Mouse (Mus musculus): Measurements from ENCODE around the gene Itprid2. TPM values are rescaled to one million over a fixed set of nuclear protein-coding genes. Genes with fewer than 3 reads are reported as not detected.

Gene Itprid2
- polyA plus RNA-seq, 1 experiment = 6.6 TPM

DNA sequence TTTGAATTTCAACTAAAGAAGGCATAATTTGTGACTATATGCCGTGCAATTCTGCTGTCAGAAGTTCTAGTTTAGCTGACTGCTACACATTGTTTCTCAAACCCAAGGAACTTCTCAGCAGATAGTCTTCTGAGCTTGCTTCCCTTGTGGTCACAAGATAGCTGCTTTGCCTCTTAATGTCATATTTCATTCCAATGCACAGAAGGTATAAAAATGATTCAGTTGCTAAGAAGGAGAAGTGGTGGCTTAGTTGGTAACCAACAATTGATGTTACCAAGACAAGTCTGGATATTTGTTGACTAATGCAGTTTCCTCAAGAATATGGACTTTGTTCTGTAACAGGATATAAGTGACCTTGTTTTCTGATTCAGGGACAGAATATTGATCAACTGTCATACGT, 17.0 kb upstream of the Itprid2 start:
- DNase-seq (ENCODE audit: low read depth) = no peak
- TF ChIP-seq POLR2A (IDR thresholded peaks at IDR 0.05; ENCODE audit: borderline replicate concordance, extremely low read depth, insufficient read depth, insufficient read length, poor library complexity, severe bottlenecking) = no peak
- no peak for TF ChIP-seq CTCF (IDR thresholded peaks at IDR 0.05; ENCODE audit: borderline replicate concordance, extremely low read depth, insufficient read depth, insufficient read length)

DNA sequence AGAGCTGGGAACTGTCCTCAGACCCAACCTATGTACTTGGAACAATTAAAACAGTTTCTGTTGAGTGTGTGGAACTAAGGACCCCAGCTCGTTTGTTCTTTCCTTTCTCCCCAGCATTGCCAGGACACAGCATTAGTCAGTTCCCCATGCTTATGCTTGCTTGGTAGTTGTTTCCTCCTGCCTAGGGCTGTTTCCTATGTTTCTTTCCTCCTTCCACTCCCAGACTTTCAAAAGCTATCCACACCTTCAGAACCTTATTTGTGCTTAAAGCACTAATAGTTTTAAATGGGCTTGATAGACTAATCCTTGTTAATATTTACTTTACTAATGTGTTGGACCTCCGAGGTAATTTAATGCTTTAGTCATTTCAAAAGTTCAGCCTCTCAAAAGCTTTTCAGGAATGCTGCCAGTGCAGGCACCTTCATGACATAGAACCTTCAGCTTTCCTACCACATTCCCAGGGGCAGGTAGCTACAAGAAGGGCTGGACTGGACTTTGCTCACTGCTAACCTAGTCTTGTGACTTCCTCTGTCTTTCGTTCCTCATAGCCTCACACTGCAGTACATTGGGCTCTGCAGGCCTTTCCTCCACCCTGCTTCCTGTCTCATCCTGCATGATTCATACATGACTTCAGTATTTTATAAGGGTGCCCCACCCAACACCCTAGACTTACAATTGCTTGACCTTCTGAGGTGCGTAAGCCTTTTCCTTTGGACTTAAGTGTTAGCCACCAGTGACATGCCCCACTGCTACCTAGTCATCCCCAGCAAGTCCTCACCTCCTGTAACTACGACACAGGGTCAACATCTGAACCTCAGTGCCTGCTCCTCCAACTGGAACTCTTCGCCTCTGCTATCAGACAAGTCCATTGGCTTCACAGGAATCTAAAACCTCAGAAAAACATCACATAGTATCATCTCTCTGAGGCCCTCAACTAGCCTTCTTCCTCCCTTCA, 16.3 kb upstream of the Itprid2 start:
- TF ChIP-seq CTCF (IDR thresholded peaks at IDR 0.05; ENCODE audit: borderline replicate concordance, extremely low read depth, insufficient read depth, insufficient read length) (no peak), POLR2A (IDR thresholded peaks at IDR 0.05; ENCODE audit: borderline replicate concordance, extremely low read depth, insufficient read depth, insufficient read length, poor library complexity, severe bottlenecking) (no peak)
- DNase-seq (ENCODE audit: low read depth) = no peak

DNA sequence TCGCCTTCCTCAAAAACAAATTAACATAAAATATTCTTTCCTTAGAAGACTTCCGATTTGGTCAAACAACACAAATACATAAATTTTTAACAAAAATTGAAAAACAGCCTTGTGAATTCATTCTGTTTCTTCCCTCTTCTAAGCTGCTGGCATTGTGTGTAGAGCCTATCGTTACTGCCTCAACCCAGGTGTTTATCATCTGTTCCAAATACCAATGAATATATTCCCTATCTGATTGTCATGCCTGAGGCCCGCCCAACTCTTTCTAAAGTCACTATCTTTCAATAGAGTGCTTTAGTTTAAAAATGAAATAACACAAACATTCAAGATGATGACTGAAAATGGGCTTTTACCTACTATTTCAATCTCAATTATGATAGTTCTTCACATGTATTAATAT, 11.9 kb upstream of the Itprid2 start:
- no peak for DNase-seq (ENCODE audit: low read depth)
- TF ChIP-seq CTCF (IDR thresholded peaks at IDR 0.05; ENCODE audit: borderline replicate concordance, extremely low read depth, insufficient read depth, insufficient read length) (no peak), POLR2A (IDR thresholded peaks at IDR 0.05; ENCODE audit: borderline replicate concordance, extremely low read depth, insufficient read depth, insufficient read length, poor library complexity, severe bottlenecking) (no peak)

DNA sequence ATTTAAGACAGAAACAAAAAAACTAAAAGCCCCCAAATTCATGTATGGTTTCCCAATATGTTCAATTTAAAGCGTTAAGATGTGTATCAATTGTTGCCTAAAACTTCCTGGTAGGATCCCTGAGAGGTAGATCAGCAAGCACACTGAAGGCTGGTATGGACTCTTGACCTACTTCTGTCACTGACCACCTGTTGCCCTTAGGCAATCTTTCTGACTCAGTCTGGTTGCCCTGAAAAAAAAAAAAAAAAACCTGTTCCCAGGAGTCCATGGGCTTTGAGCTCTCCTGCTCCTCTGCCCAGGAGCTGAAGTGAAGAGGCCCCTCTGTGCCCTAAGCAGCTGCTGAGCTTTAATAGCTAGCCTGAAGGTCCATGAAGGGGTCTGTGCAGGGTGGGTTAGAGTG, 7.5 kb upstream of the Itprid2 start:
- TF ChIP-seq CTCF (IDR thresholded peaks at IDR 0.05; ENCODE audit: borderline replicate concordance, extremely low read depth, insufficient read depth, insufficient read length) (no peak), POLR2A (IDR thresholded peaks at IDR 0.05; ENCODE audit: borderline replicate concordance, extremely low read depth, insufficient read depth, insufficient read length, poor library complexity, severe bottlenecking) (no peak)
- DNase-seq (ENCODE audit: low read depth) = no peak

DNA sequence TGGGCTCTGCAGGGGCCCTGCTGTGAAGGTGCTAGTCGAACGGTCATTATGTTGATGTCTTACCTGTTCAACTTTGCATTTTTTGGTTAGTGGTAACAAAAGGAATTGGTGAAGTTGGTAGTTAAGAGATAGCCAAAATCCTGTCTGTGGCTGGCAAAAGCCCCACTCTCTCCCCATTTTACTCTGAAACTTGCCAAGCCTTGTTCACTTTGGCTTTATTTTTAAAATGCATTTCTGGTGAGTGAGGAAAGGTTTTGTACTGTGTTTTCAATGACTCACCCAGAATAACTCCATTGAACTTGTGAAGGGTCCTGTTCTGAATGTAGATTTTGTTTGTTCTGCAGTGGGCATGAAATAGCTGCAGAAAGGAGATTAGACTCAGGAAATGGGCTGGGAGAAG, 4.9 kb upstream of the Itprid2 start:
- TF ChIP-seq CTCF (IDR thresholded peaks at IDR 0.05; ENCODE audit: borderline replicate concordance, extremely low read depth, insufficient read depth, insufficient read length) = no peak
- peak; percentile 40 for DNase-seq (ENCODE audit: low read depth)

DNA sequence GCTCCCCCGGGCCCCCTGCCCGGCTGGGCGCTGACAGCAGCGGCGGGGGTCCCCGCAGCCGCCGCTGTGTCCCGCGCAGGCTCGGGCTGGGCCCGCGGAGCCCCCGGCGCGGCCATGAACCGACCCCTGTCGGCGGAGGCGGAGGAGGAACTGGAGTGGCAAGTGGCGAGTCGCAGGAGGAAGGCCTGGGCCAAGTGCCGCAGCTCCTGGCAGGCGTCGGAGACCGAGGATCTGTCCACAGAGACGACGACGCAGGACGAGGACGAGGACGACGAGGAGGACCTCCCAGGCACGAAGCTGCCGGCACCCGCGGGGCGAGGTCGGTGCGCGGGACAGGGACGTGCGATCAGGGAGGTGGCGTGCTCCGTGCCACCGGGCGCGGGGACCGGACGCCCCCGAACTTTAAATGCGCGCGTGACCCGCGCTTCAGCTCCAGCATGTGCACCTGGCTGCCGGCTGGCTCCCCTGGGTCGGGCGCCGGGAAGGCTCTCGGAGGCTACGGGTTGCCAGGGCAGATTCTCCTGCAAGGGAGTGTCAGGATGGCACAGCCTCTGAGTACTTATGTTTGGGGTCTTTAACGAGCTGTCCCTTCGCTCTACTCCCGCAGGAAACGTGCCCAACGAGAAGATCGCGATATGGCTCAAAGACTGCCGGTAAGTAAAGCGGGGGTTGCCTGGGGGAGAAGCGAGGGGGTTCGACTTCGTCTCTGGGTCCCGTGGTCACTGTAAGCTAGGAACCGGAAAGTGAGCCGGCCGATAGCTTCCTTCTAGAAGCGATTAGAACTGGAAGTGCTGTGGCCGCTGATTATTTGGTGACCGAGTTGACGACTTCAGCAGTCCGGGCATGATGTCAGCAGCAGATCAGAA, 507 bp downstream of the Itprid2 start:
- TF ChIP-seq POLR2A (IDR thresholded peaks at IDR 0.05; ENCODE audit: borderline replicate concordance, extremely low read depth, insufficient read depth, insufficient read length, poor library complexity, severe bottlenecking) (no peak), CTCF (IDR thresholded peaks at IDR 0.05; ENCODE audit: borderline replicate concordance, extremely low read depth, insufficient read depth, insufficient read length) (0 out of 2 replicates have a peak, but pooled peaks have one; percentile 17)
- DNase-seq (ENCODE audit: low read depth) = peak; percentile 72

DNA sequence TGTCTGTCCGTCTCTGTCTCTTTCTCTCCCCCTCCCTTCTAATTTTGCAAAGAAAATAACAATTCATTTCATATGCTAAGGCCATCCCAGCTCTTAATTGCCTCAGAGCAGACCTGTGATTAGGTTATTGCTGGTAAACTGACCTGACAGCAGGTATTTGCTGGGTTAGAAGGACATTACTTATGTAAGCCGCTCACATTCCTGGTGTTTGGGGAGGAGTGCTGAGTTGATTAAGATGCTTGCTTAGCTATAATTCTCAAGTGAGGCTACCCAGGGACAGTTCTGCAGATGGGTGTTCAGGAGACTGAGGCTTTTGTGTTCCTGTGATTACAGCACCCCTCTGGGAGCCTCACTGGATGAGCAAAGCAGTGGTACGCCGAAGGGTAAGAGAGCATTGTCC, 3.8 kb downstream of the Itprid2 start:
- no peak for DNase-seq (ENCODE audit: low read depth)
- TF ChIP-seq POLR2A (IDR thresholded peaks at IDR 0.05; ENCODE audit: borderline replicate concordance, extremely low read depth, insufficient read depth, insufficient read length, poor library complexity, severe bottlenecking) (no peak), CTCF (IDR thresholded peaks at IDR 0.05; ENCODE audit: borderline replicate concordance, extremely low read depth, insufficient read depth, insufficient read length) (no peak)

DNA sequence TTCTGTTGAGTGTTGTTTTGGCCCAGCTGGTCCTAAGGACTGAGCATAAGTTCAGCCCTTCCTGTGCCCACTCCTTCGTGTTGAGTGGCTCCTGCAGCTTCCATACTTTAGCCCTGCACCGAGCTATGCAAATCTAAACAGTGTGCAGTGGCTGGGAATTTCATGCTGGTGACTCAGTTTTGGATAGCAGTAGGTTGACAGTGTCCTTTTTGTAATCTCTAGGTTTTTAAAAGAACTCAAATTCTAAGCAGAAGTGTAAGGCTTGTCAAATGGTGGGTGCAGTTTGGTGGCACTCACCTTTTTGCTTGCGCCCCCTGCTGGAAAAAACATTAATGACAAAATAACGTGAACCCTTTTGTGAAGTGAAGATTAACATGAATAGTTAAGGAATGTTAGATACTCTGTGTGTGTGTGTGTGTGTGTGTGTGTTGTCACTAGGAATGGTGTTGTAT, 11.1 kb downstream of the Itprid2 start:
- TF ChIP-seq POLR2A (IDR thresholded peaks at IDR 0.05; ENCODE audit: borderline replicate concordance, extremely low read depth, insufficient read depth, insufficient read length, poor library complexity, severe bottlenecking) = no peak
- TF ChIP-seq CTCF (IDR thresholded peaks at IDR 0.05; ENCODE audit: borderline replicate concordance, extremely low read depth, insufficient read depth, insufficient read length) = peak; percentile 57; the same call in 1 of the 2 replicates
- peak; percentile 66 for DNase-seq (ENCODE audit: low read depth)

DNA sequence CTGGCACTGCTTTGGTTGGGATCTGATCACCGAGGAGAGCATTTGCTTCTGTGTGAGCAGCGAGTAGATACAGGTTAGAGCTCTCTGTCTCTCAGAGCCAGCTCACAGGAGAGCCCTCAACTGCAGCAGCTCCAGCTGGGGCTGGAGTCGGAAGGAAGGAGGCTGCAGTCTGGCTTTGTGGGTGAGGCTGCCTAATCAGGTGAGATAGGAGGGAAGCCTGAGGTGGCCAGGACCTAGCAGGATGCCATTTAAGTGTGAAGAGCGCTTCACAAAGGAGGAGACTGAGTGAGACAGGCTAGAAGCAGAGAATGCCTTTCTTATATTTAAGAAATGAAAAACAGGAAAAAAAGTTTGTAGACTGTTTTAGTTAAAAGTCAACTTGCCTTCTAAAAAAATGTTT, 11.9 kb downstream of the Itprid2 start:
- TF ChIP-seq POLR2A (IDR thresholded peaks at IDR 0.05; ENCODE audit: borderline replicate concordance, extremely low read depth, insufficient read depth, insufficient read length, poor library complexity, severe bottlenecking) = no peak
- TF ChIP-seq CTCF (IDR thresholded peaks at IDR 0.05; ENCODE audit: borderline replicate concordance, extremely low read depth, insufficient read depth, insufficient read length) = no peak

DNA sequence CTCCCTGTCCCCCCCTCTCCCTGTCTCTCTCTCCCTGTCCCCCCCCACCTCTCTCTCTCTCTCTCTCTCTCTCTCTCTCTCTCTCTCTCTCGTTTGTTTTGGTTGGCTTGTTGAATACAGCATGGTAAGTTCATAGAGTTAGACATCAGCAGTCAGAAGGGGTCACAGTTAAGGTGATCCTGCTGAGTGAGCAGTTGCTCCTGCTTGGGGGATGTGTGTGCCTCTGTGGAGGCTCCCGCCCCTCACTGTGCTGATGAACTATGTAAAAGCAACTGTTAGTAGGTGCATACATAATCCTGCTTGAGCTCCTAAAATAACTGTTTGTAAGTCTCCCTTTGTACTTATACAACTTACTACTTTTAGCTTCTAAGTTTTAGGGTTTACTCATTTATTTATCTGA, 12.6 kb downstream of the Itprid2 start:
- no peak for TF ChIP-seq CTCF (IDR thresholded peaks at IDR 0.05; ENCODE audit: borderline replicate concordance, extremely low read depth, insufficient read depth, insufficient read length)
- no peak for TF ChIP-seq POLR2A (IDR thresholded peaks at IDR 0.05; ENCODE audit: borderline replicate concordance, extremely low read depth, insufficient read depth, insufficient read length, poor library complexity, severe bottlenecking)
- DNase-seq (ENCODE audit: low read depth) = no peak

More for the DNA sequence above, 11.9 kb downstream of the Itprid2 start:
- DNase-seq (ENCODE audit: low read depth) = no peak

DNA sequence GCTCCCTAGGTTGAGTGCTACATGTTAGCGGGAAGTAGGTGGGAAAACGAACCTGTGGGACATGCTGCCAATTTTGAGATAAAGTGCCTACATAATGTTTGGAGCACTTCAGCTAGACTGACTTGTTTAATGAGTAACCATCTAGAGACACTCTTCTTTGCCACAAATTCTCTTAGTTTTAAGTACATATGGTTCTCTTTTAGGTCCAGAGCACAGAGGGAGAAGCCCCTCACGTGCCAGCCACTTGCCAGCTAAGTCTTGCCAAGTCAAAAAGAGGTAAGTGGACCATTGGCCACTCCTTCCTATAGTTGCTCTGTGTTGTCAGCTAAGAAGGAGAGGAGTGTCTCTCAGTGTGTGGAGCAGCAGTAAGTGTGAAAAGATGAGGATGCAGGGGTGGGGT, 16.0 kb downstream of the Itprid2 start:
- TF ChIP-seq POLR2A (IDR thresholded peaks at IDR 0.05; ENCODE audit: borderline replicate concordance, extremely low read depth, insufficient read depth, insufficient read length, poor library complexity, severe bottlenecking) (no peak), CTCF (IDR thresholded peaks at IDR 0.05; ENCODE audit: borderline replicate concordance, extremely low read depth, insufficient read depth, insufficient read length) (no peak)
- no peak for DNase-seq (ENCODE audit: low read depth)
